Mouse (Mus musculus): ENCODE measurements around the gene Senp2.

The Senp2 gene

GRCm38 (mm10) chr16:22022122-22022521 lies 12.8 kb downstream of the Senp2 start:
- no peak for DNase-seq (ENCODE audit: low read depth, low spot score)

- no peak for DNase-seq (ENCODE audit: low read depth, low spot score)
Observed at GRCm38 (mm10) chr16:22027474-22027873, 18.2 kb downstream of the Senp2 start.

- no peak for DNase-seq (ENCODE audit: low read depth, low spot score)
Observed at GRCm38 (mm10) chr16:22038554-22038953, 29.3 kb downstream of the Senp2 start.

- DNase-seq (ENCODE audit: low read depth, low spot score), result no peak
Observed at GRCm38 (mm10) chr16:22039978-22040377, 30.7 kb downstream of the Senp2 start.

- no peak for DNase-seq (ENCODE audit: low read depth, low spot score)
Observed at GRCm38 (mm10) chr16:22043830-22044229, 34.5 kb downstream of the Senp2 start.

- DNase-seq (ENCODE audit: low read depth, low spot score), result no peak
Observed at GRCm38 (mm10) chr16:22045930-22046329, 36.6 kb downstream of the Senp2 start.

GRCm38 (mm10) chr16:22046739-22047366 lies 37.6 kb downstream of the Senp2 start:
- DNase-seq (ENCODE audit: low read depth, low spot score), result no peak

- no peak for DNase-seq (ENCODE audit: low read depth, low spot score)
Observed at GRCm38 (mm10) chr16:22053411-22053810, 44.1 kb downstream of the Senp2 start.

GRCm38 (mm10) chr16:22057498-22057897 lies 48.2 kb downstream of the Senp2 start:
- DNase-seq (ENCODE audit: low read depth, low spot score), result no peak

- DNase-seq (ENCODE audit: low read depth, low spot score), result no peak
Observed at GRCm38 (mm10) chr16:22058871-22059270, 49.6 kb downstream of the Senp2 start.

GRCm38 (mm10) chr16:22060416-22060815 lies 51.1 kb downstream of the Senp2 start:
- no peak for DNase-seq (ENCODE audit: low read depth, low spot score)

- DNase-seq (ENCODE audit: low read depth, low spot score), result no peak
Observed at GRCm38 (mm10) chr16:22061555-22062160, 52.4 kb downstream of the Senp2 start.

GRCm38 (mm10) chr16:22062284-22062683 lies 53.0 kb downstream of the Senp2 start:
- DNase-seq (ENCODE audit: low read depth, low spot score), result no peak

GRCm38 (mm10) chr16:22065536-22065935 lies 56.3 kb downstream of the Senp2 start:
- no peak for DNase-seq (ENCODE audit: low read depth, low spot score)

- peak; percentile 61 for DNase-seq (ENCODE audit: low read depth, low spot score)
Observed at GRCm38 (mm10) chr16:22067406-22067805, 58.1 kb downstream of the Senp2 start.

- DNase-seq (ENCODE audit: low read depth, low spot score), result no peak
Observed at GRCm38 (mm10) chr16:22071361-22071760, 62.1 kb downstream of the Senp2 start.

- DNase-seq (ENCODE audit: low read depth, low spot score), result no peak
Observed at GRCm38 (mm10) chr16:22075067-22075466, 65.8 kb downstream of the Senp2 start.

GRCm38 (mm10) chr16:22075829-22076619 lies 66.7 kb downstream of the Senp2 start:
- no peak for DNase-seq (ENCODE audit: low read depth, low spot score)

GRCm38 (mm10) chr16:22076620-22076941 lies 67.3 kb downstream of the Senp2 start:
- peak; percentile 25 for DNase-seq (ENCODE audit: low read depth, low spot score)

- no peak for DNase-seq (ENCODE audit: low read depth, low spot score)
Observed at GRCm38 (mm10) chr16:22080125-22080710, 70.9 kb downstream of the Senp2 start.

GRCm38 (mm10) chr16:22085411-22085810 lies 76.1 kb downstream of the Senp2 start:
- no peak for DNase-seq (ENCODE audit: low read depth, low spot score)

- no peak for DNase-seq (ENCODE audit: low read depth, low spot score)
Observed at GRCm38 (mm10) chr16:22091255-22091783, 82.0 kb downstream of the Senp2 start.
